Mouse (Mus musculus): Measurements from ENCODE around the gene Rrnad1.

The Rrnad1 gene

GRCm38 (mm10) chr3:87949266-87949954 is 18.9 kb upstream of the Rrnad1 start:
- DNase-seq (ENCODE audit: extremely low read depth, low read depth) = no peak

- DNase-seq (ENCODE audit: extremely low read depth, low read depth) = no peak
Measured at GRCm38 (mm10) chr3:87948378-87949265, 18.1 kb upstream of the Rrnad1 start, which contains the start of gene Crabp2. Gene Crabp2, plus strand, starts transcription at chr3:87948666.

- no peak for DNase-seq (ENCODE audit: extremely low read depth, low read depth)
Measured at GRCm38 (mm10) chr3:87947811-87948199, 17.3 kb upstream of the Rrnad1 start.

GRCm38 (mm10) chr3:87947056-87947810 is 16.7 kb upstream of the Rrnad1 start:
- no peak for DNase-seq (ENCODE audit: extremely low read depth, low read depth)

- no peak for DNase-seq (ENCODE audit: extremely low read depth, low read depth)
Measured at GRCm38 (mm10) chr3:87946541-87946860, 16.0 kb upstream of the Rrnad1 start.

GRCm38 (mm10) chr3:87945781-87946540 is 15.4 kb upstream of the Rrnad1 start:
- DNase-seq (ENCODE audit: extremely low read depth, low read depth) = no peak

- DNase-seq (ENCODE audit: extremely low read depth, low read depth) = no peak
Measured at GRCm38 (mm10) chr3:87944838-87945600, 14.5 kb upstream of the Rrnad1 start.

- DNase-seq (ENCODE audit: extremely low read depth, low read depth) = no peak
Measured at GRCm38 (mm10) chr3:87943586-87943985, 13.1 kb upstream of the Rrnad1 start.

- DNase-seq (ENCODE audit: extremely low read depth, low read depth) = no peak
Measured at GRCm38 (mm10) chr3:87942471-87942870, 12.0 kb upstream of the Rrnad1 start.

GRCm38 (mm10) chr3:87940611-87941010 is 10.1 kb upstream of the Rrnad1 start:
- DNase-seq (ENCODE audit: extremely low read depth, low read depth) = no peak

GRCm38 (mm10) chr3:87935776-87936175 is 5.3 kb upstream of the Rrnad1 start:
- DNase-seq (ENCODE audit: extremely low read depth, low read depth) = peak; percentile 57

GRCm38 (mm10) chr3:87935201-87935600 is 4.7 kb upstream of the Rrnad1 start:
- no peak for DNase-seq (ENCODE audit: extremely low read depth, low read depth)

GRCm38 (mm10) chr3:87934501-87934900 is 4.0 kb upstream of the Rrnad1 start:
- DNase-seq (ENCODE audit: extremely low read depth, low read depth) = no peak

GRCm38 (mm10) chr3:87934026-87934425 is 3.5 kb upstream of the Rrnad1 start:
- DNase-seq (ENCODE audit: extremely low read depth, low read depth) = no peak

GRCm38 (mm10) chr3:87929341-87930077 is 1.0 kb downstream of the Rrnad1 start:
- DNase-seq (ENCODE audit: extremely low read depth, low read depth) = peak; percentile 87

GRCm38 (mm10) chr3:87927452-87927851 is 3.1 kb downstream of the Rrnad1 start:
- no peak for DNase-seq (ENCODE audit: extremely low read depth, low read depth)

- DNase-seq (ENCODE audit: extremely low read depth, low read depth) = no peak
Measured at GRCm38 (mm10) chr3:87924996-87925395, 5.5 kb downstream of the Rrnad1 start.

- DNase-seq (ENCODE audit: extremely low read depth, low read depth) = no peak
Measured at GRCm38 (mm10) chr3:87920270-87920943, 10.1 kb downstream of the Rrnad1 start.
